Mouse (Mus musculus): ENCODE data around the gene Hint1.
A peak's percentile ranks its signal among the peaks of the same experiment; 100 is the strongest.

Hint1 gene

DNA sequence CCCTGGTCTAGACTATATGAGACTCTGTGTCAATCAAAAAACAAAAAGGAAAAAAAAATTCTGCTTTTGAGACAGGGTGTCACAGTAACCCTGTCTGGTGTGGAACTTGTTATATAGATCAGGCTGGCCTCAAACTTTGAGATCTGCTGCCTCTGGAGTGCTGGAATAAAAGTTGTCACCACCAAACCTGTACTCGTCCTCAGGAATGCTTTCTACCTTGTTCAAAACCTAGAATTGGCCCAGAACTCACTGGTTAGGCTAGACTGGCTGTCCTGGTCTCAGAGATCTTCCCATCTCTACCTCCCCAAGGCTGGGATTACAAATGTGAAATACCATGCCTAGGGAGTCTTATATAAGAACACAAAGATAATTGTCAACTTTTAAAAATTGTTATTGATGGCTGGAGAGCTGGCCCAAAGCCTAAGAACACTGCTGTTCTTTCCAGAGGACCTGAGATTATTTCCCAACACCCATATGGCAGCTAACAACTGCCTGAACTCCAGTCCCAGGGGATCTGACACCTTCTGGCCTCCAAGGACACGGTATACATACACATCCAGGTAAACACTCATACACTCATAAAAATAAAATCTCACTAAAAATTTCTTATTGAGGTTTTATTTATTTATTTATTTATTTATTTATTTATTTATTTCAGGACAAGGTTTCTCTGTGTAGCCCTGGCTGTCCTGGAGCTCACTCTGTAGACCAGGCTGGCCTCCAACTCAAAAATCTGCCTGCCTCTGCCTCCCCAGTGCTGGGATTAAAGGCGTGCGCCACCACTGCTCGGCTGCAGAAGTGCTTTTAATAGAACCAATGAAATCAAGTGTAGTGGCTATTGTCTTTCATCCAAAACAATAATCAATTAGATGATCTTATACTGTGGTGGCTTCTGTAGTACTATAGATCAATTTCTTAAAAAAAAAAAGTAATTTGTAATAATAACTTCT, 4.4 kb upstream of the Hint1 start:
- no peak for DNase-seq (ENCODE audit: low spot score)

GRCm38 (mm10) chr11:54862621-54863520, 3.3 kb upstream of the Hint1 start:
- DNase-seq (ENCODE audit: low spot score) = no peak

- DNase-seq (ENCODE audit: low spot score) = no peak
These were observed 675 bp upstream of the Hint1 start for GRCm38 (mm10) chr11:54865330-54866085.

DNA sequence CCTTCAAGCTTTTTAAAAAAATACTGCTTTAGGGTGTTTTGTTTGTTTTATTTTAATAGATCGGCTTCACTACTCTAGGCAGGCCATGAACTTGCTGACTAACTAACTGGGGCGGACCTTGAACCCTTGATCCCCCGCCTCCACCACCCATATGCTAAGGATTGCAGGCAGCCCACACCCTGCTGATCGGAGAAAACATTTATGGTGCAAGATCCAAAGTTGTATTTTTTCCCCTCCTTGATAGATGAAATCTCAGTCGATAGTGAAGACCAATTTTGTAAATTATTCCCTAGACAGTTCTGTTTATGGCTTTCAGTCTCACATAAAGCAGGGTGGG, 834 bp downstream of the Hint1 start:
- no peak for DNase-seq (ENCODE audit: low spot score)

GRCm38 (mm10) chr11:54867903-54868434, 1.8 kb downstream of the Hint1 start:
- DNase-seq (ENCODE audit: low spot score) = no peak

DNA sequence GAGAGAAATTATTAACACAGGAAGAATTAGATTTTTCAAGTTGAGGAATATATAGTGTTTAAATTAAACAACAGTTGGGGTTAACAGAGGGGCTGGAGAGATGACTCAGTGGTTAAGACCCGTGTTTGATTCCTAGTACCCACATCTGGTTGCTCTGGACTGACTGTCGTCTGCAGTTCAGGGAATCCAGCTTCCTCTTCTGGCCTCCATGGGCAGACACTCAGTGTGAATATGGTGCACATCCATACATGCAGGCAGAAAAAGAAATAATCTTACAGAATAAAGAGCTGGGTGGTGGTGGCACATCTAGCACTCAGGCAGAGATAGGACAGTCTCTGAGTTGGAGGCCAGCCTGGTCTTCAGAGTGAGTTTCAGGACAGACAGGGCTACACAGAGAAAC, 2.3 kb downstream of the Hint1 start:
- DNase-seq (ENCODE audit: low spot score) = no peak

DNA sequence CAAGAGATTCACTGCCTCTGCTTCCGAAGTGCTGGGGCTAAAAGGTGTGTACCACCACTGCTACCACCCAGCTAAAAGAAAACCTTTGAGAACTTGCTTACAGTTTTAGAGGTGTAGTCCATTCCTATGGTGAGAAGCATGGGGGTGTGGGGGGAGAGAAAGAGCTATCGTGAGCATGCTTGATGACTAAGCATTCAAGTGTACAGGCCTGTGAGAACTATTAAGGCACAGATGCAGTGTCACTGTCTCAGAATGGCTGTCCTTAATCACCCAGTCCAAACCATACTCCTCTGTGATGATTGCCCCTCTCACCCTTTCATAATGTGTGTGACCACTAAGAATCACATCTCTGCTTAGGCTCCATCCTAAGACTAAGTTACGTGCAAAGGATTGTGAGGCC, 3.1 kb downstream of the Hint1 start:
- no peak for DNase-seq (ENCODE audit: low spot score)

GRCm38 (mm10) chr11:54871831-54872537, 5.8 kb downstream of the Hint1 start:
- no peak for DNase-seq (ENCODE audit: low spot score)

GRCm38 (mm10) chr11:54876031-54876430, 9.8 kb downstream of the Hint1 start:
- DNase-seq (ENCODE audit: low spot score) = no peak

- no peak for DNase-seq (ENCODE audit: low spot score)
These were observed 12.7 kb downstream of the Hint1 start for GRCm38 (mm10) chr11:54878893-54879292.

DNA sequence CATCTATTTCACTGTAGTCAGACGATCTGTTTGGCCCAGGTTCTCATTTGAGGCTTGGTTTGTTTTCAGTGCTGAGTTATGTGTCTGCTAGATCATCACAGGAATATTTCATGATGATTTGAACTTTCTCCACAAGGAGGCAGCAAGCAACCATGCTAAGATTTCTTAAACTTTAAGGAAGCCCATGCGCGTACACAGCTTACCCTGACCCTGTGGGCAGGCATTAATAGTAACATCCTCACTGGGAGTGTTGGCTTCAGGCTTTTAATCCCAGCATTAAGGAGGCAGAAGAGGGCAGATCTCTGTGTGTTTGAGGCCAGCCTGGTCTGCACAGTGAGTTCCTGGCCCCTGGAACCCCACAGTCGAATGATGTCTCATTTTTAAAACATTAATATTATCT, 13.3 kb downstream of the Hint1 start:
- DNase-seq (ENCODE audit: low spot score) = no peak

DNA sequence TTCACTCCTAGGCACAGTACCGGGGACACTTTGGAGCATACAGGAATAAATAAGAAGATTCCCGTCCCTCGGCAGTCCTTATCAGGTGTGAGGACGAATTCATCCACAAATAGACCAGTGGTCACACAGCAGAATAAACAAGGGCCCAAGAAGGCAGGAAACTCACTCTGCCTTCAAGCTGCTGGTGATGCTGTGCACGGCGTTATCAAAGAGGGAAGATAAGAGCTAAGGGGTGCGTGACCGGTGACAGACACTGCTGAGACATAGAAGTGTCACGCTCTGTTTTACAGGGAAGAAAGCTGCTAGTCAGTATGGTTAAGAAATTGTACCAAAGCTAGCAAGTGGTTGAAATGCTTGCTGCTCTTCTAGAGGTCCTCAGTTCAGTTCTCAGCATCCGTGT, 13.7 kb downstream of the Hint1 start:
- no peak for DNase-seq (ENCODE audit: low spot score)

- no peak for DNase-seq (ENCODE audit: low spot score)
These were observed 14.9 kb downstream of the Hint1 start for GRCm38 (mm10) chr11:54881051-54881474.

DNA sequence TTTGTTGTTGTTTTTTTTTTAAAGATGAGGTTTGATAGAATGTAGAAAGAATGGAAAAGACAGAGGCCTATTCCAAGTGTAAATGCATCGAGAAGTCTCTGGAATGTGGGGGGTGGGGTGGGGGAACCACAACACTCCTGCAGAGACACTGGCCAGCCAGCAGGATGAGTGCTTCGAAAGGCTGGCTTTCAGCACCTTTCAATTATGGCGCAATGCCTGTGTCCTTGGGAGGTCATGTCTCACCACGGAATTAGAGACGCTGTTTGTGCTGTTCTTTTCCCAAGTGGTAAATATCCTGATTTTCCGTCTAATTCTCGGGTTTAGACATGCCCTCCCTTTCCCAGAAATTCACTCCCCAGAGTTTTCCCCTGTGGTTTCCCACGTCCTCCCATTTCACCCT, 16.5 kb downstream of the Hint1 start:
- DNase-seq (ENCODE audit: low spot score) = peak; percentile 69

- no peak for DNase-seq (ENCODE audit: low spot score)
These were observed 18.1 kb downstream of the Hint1 start for GRCm38 (mm10) chr11:54884197-54884828.

DNA sequence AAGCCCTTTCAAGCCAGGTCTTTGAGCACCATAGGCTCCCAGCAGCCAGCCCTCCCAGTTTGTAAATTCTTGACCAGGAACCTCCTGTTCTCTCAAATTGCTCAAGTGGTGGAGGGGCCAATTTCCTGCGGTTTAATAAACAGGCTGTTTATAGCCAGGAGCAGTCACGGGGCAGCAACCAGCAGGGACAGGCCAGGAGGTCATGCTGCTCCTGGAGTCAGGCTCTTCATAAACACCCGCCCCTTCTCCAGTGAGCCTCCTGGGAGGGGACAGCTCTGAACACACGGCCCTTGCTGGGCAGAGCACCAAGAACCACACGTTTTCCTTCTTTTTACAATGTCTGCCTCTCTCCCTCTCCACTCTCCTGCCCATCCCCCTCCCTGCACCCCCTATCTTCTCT, 18.8 kb downstream of the Hint1 start:
- peak; percentile 83 for DNase-seq (ENCODE audit: low spot score)

DNA sequence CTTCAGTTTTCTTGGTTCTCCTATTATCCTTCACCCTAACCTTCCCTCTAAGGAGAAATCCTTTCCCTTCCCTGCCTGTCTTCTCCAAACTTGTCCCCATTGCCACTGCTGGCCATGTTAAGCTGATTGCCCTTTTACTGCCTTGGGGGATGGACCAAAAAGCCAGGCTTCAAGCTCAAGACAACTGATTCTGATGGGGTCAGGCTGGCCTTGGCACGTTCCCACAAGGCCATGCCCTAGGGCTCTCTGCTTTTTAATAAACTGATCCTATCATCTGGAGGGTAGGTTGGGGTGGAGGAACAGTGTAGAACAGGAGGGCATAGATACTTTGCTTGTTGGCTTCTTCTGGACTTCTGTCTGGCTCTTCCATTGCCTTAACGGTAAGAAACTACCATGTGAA, 19.2 kb downstream of the Hint1 start:
- DNase-seq (ENCODE audit: low spot score) = peak; percentile 59

DNA sequence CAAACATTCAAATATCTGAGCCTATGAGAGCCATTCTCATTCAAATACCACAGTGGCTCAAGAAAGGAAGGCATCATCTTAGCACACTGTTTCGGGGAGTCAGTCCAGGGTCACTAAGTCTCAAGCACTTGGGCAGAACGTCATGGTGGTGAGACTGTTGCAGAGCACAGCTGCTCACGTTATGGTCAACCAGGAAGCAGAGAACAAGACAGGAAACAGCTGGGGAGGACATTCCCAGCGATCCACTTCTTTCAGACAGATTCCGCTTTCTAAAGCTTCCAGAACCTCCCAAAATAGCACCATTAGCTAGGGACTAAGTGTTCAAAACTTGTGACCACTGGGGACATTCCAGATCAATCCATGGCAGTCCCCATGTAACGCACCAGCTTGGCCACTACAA, 21.7 kb downstream of the Hint1 start:
- DNase-seq (ENCODE audit: low spot score) = no peak

GRCm38 (mm10) chr11:54891341-54891740, 25.2 kb downstream of the Hint1 start:
- no peak for DNase-seq (ENCODE audit: low spot score)

- no peak for DNase-seq (ENCODE audit: low spot score)
These were observed 25.9 kb downstream of the Hint1 start for GRCm38 (mm10) chr11:54892091-54892490.

DNA sequence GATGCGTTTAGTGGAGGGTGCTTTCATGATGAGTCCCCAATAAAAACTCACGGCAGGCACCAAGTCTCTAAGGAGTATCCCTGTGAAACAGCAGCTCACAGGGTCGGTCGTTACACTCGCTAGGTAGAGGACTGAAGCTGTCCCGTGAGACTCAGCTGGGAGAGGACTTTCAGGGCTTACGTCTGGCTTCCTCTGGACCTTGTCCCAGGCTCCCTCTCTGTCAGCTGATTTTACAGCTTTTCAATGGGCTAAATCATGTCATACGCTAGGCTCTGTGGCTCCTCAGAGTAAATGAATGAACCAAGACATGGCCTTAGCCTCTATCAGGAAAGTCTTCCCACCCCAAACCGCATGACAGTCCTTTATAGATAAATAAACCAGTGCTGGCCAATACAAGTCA, 28.4 kb downstream of the Hint1 start:
- DNase-seq (ENCODE audit: low spot score) = no peak
